Comparison of ENCODE assay signal across 23 mouse cellular contexts in genomic region chrX:99299110-99299509, GRCm38 (mm10).
DNase-seq lines count a peak whose midpoint lies in the region; ATAC-seq and TF ChIP-seq lines count a peak whose summit lies in the region.
"Had no signal": no experiment of that assay in that cellular context is flagged by ENCODE, and none has a peak within 500 bp of the region (broad histone marks: within the 10 kb centered on the region; RNA-seq: fewer than 3 reads in every experiment).

No protein-coding gene starts in this region.

- H3K9ac ChIP-seq in intestine, embryonic 14.5 days (ENCODE audit: low read length), result no peak overlapping the region
- no peak overlapping the region for H3K9ac ChIP-seq in intestine, postnatal 0 days (ENCODE audit: low read depth, low read length)
- no peak overlapping the region for H3K9ac ChIP-seq in neural tube, embryonic 11.5 days (ENCODE audit: low read length)
- no peak overlapping the region for H3K9ac ChIP-seq in forebrain, embryonic 13.5 days
- H3K9ac ChIP-seq: embryonic facial prominence, embryonic 13.5 days; hindbrain, embryonic 15.5 days; kidney, embryonic 15.5 days; limb, embryonic 15.5 days had no signal

- H3K9me3 ChIP-seq in intestine, embryonic 14.5 days (ENCODE audit: control insufficient read depth, low read length), result no peaks in the 10 kb centered on the region
- H3K9me3 ChIP-seq in intestine, postnatal 0 days (ENCODE audit: control insufficient read depth), result no peaks in the 10 kb centered on the region
- no peaks in the 10 kb centered on the region for H3K9me3 ChIP-seq in neural tube, embryonic 11.5 days (ENCODE audit: control insufficient read depth, low read length)
- no peaks in the 10 kb centered on the region for H3K9me3 ChIP-seq in forebrain, embryonic 13.5 days (replicated peaks)
- H3K9me3 ChIP-seq: embryonic facial prominence, embryonic 13.5 days; G1E; heart, embryonic 10.5 days; hindbrain, embryonic 15.5 days; kidney, embryonic 15.5 days; limb, embryonic 15.5 days had no signal

- no peak overlapping the region for H3K4me2 ChIP-seq in intestine, embryonic 14.5 days (ENCODE audit: low read length)
- H3K4me2 ChIP-seq in intestine, postnatal 0 days (replicated peaks; ENCODE audit: low read depth), result no peak overlapping the region
- H3K4me2 ChIP-seq in neural tube, embryonic 11.5 days (ENCODE audit: low read depth), result no peak overlapping the region
- H3K4me2 ChIP-seq in forebrain, embryonic 13.5 days, result peak overlapping the region; percentile 5; the same call in 1 of the 2 replicates
- H3K4me2 ChIP-seq: embryonic facial prominence, embryonic 13.5 days; hindbrain, embryonic 15.5 days; kidney, embryonic 15.5 days; limb, embryonic 15.5 days had no signal

- no peaks in the 10 kb centered on the region for H3K4me1 ChIP-seq in intestine, embryonic 14.5 days (replicated peaks; ENCODE audit: control insufficient read depth, insufficient read depth, low read length)
- H3K4me1 ChIP-seq in intestine, postnatal 0 days (replicated peaks; ENCODE audit: control insufficient read depth, insufficient read depth, low read length), result no peaks in the 10 kb centered on the region
- H3K4me1 ChIP-seq in neural tube, embryonic 11.5 days (ENCODE audit: control insufficient read depth, insufficient read depth, low read length), result no peaks in the 10 kb centered on the region
- peaks cover 9% of the 10 kb centered on the region; the same call in 1 of the 2 replicates for H3K4me1 ChIP-seq in forebrain, embryonic 13.5 days
- H3K4me1 ChIP-seq: embryonic facial prominence, embryonic 13.5 days; hindbrain, embryonic 15.5 days; limb, embryonic 15.5 days had no signal

- no peaks in the 10 kb centered on the region for H3K36me3 ChIP-seq in intestine, embryonic 14.5 days (ENCODE audit: control insufficient read depth, insufficient read depth, low read length)
- no peaks in the 10 kb centered on the region for H3K36me3 ChIP-seq in intestine, postnatal 0 days (ENCODE audit: control insufficient read depth, insufficient read depth)
- no peaks in the 10 kb centered on the region for H3K36me3 ChIP-seq in neural tube, embryonic 11.5 days (ENCODE audit: control insufficient read depth, insufficient read depth, low read length)
- no peaks in the 10 kb centered on the region for H3K36me3 ChIP-seq in forebrain, embryonic 13.5 days (ENCODE audit: poor library complexity, severe bottlenecking)
- H3K36me3 ChIP-seq: embryonic facial prominence, embryonic 13.5 days; G1E; heart, embryonic 10.5 days; hindbrain, embryonic 15.5 days; kidney, embryonic 15.5 days; limb, embryonic 15.5 days had no signal

- no peak for TF ChIP-seq CTCF in intestine, postnatal 0 days (IDR thresholded peaks at IDR 0.05; ENCODE audit: low read depth)

- DNase-seq in intestine, embryonic 14.5 days (ENCODE audit: low spot score), result peak; percentile 36
- DNase-seq in neural tube, embryonic 11.5 days (ENCODE audit: low spot score), result no peak
- DNase-seq in neural tube, embryonic 10.5 days (ENCODE audit: extremely low spot score, low spot score), result no peak
- no peak for DNase-seq in kidney, postnatal 4 days
- DNase-seq in adrenal gland, postnatal 10 days, result no peak
- DNase-seq: adrenal gland, postnatal 14 days; B cell, adult 2 months; cerebellum, adult 9-11 months; kidney, adult 11 months; left cerebral cortex, postnatal 4 days; right cerebral cortex, postnatal 14 days; spleen, adult 18-20 months had no signal

- H3K27ac ChIP-seq in intestine, embryonic 14.5 days (ENCODE audit: low read depth), result no peak overlapping the region
- no peak overlapping the region for H3K27ac ChIP-seq in intestine, postnatal 0 days (ENCODE audit: low read depth, low read length)
- no peak overlapping the region for H3K27ac ChIP-seq in neural tube, embryonic 11.5 days (ENCODE audit: low read depth, low read length)
- no peak overlapping the region for H3K27ac ChIP-seq in forebrain, embryonic 13.5 days
- H3K27ac ChIP-seq: embryonic facial prominence, embryonic 13.5 days; heart, embryonic 10.5 days; hindbrain, embryonic 15.5 days; kidney, embryonic 15.5 days; limb, embryonic 15.5 days; macrophage had no signal

- no peak for ATAC-seq in intestine, embryonic 14.5 days (replicated peaks; ENCODE audit: low FRiP score, low TSS enrichment, low read depth)
- no peak for ATAC-seq in intestine, postnatal 0 days
- peak; percentile 35; the same call in 1 of the 2 replicates for ATAC-seq in neural tube, embryonic 11.5 days (ENCODE audit: insufficient read depth, low FRiP score, low TSS enrichment)
- peak; percentile 66; the same call in 1 of the 2 replicates for ATAC-seq in forebrain, embryonic 13.5 days

- no peak overlapping the region for H3K4me3 ChIP-seq in intestine, embryonic 14.5 days (ENCODE audit: low read depth, low read length)
- no peak overlapping the region for H3K4me3 ChIP-seq in intestine, postnatal 0 days (ENCODE audit: low read depth, low read length)
- H3K4me3 ChIP-seq in neural tube, embryonic 11.5 days (ENCODE audit: low read depth, low read length), result no peak overlapping the region
- H3K4me3 ChIP-seq in forebrain, embryonic 13.5 days, result no peak overlapping the region
- H3K4me3 ChIP-seq: embryonic facial prominence, embryonic 13.5 days; erythroblast, embryonic 14.5 days; heart, embryonic 10.5 days; hindbrain, embryonic 15.5 days; kidney, embryonic 15.5 days; limb, embryonic 15.5 days had no signal

- peaks cover 20% of the 10 kb centered on the region; the same call in 1 of the 2 replicates for H3K27me3 ChIP-seq in intestine, embryonic 14.5 days (replicated peaks; ENCODE audit: control insufficient read depth, insufficient read depth, low read length)
- H3K27me3 ChIP-seq in intestine, postnatal 0 days (replicated peaks; ENCODE audit: control insufficient read depth, insufficient read depth, low read length), result 0 out of 2 replicates have a peak, but pooled peaks cover 3% of the 10 kb centered on the region
- H3K27me3 ChIP-seq in neural tube, embryonic 11.5 days (ENCODE audit: control insufficient read depth, insufficient read depth, low read length), result no peaks in the 10 kb centered on the region; the same call in 1 of the 2 replicates
- peaks cover 17% of the 10 kb centered on the region; the same call in 1 of the 2 replicates for H3K27me3 ChIP-seq in forebrain, embryonic 13.5 days
- H3K27me3 ChIP-seq: CH12.LX had no signal

- 67% methylated on average over 6 of the region's 6 CpGs for WGBS in intestine, embryonic 14.5 days
- 68% methylated on average over 6 of the region's 6 CpGs for WGBS in intestine, postnatal 0 days
- whole genome bisulfite sequencing in neural tube, embryonic 11.5 days, result 33% methylated on average over 6 of the region's 6 CpGs
- 19% methylated on average over 6 of the region's 6 CpGs for WGBS in forebrain, embryonic 13.5 days

Comparison
In these comparisons a context has a peak if more than half of its experiments do, and no peak if none do; other contexts are left out.
1. ATAC-seq: peak in neural tube, embryonic 11.5 days (single experiment) and forebrain, embryonic 13.5 days (single experiment); none in intestine, embryonic 14.5 days (single experiment) and intestine, postnatal 0 days (single experiment).